Mouse (Mus musculus) heart, embryonic 15.5 days (tissue): ENCODE results near the gene Tmem43. TPM values are rescaled to one million over a fixed set of nuclear protein-coding genes. Genes with fewer than 3 reads are reported as not detected.

ENCODE experiments used
- ATAC-seq: fragments of 200-750 bp; cut with Nextera tagmentation; replicated peaks from 2 replicates; pipeline ENCODE4 v1.8.0; 2017; ENCODE audit warnings: low read depth, moderate TSS enrichment; ENCODE audit not compliant: insufficient number of reproducible peaks, insufficient read depth, low FRiP score
- H3K27ac ChIP-seq: fragments of 300-500 bp; sonication (generic); 2 replicates; pipeline ENCODE4 v1.5.1; 2015; ENCODE audit warnings: mild to moderate bottlenecking, inconsistent platforms
- H3K27me3 ChIP-seq: fragments of 300-500 bp; sonication (generic); 2 replicates; pipeline ENCODE4 v1.6.1; 2015; ENCODE audit warnings: inconsistent platforms
- H3K36me3 ChIP-seq: fragments of 300-500 bp; sonication (generic); 2 replicates; pipeline ENCODE4 v1.6.1; 2015; ENCODE audit warnings: mild to moderate bottlenecking, inconsistent platforms
- H3K4me1 ChIP-seq: fragments of 300-500 bp; sonication (generic); replicated peaks from 2 replicates; pipeline ENCODE4 v1.6.1; 2015; ENCODE audit warnings: inconsistent platforms
- H3K4me2 ChIP-seq: fragments of 300-500 bp; sonication (generic); 2 replicates; pipeline ENCODE4 v1.6.1; 2015; ENCODE audit warnings: inconsistent platforms, mild to moderate bottlenecking, moderate library complexity
- H3K4me3 ChIP-seq: fragments of 300-500 bp; sonication (generic); 2 replicates; pipeline ENCODE4 v1.5.1; 2015; ENCODE audit warnings: mild to moderate bottlenecking, inconsistent platforms
- H3K9ac ChIP-seq: fragments of 300-500 bp; sonication (generic); 2 replicates; pipeline ENCODE4 v1.6.1; 2015; ENCODE audit warnings: mild to moderate bottlenecking, inconsistent platforms
- H3K9me3 ChIP-seq: fragments of 300-500 bp; sonication (generic); replicated peaks from 2 replicates; pipeline ENCODE4 v1.6.1; 2016; ENCODE audit warnings: inconsistent platforms
- WGBS: fragments of 180-500 bp; shearing (Covaris S2); methylation state at CpG from one replicate; pipeline ENCODE4 v1.1.7; 2015; ENCODE audit warnings: mixed read lengths; 5-methylcytosine and 5-hydroxymethylcytosine counted together
- polyA plus RNA-seq: library from polyadenylated mRNA; unstranded; fragments of >200 nt; fragmentation: Nextera tagmentation; extraction: Ambion mirVana; gene quantifications from 2 replicates; pipeline ENCODE4 v1.2.1, GENCODE M21; 2015

The Tmem43 gene
- polyA plus RNA-seq, 1 experiment from 2014 or later: 24.8 TPM

- Histone ChIP-seq H3K4me2 (no peak overlapping the region), H3K4me3 (no peak overlapping the region), H3K27me3 (no peaks in the 10 kb centered on the region), H3K27ac (no peak overlapping the region), H3K9me3 (no peaks in the 10 kb centered on the region), H3K36me3 (peaks cover 40% of the 10 kb centered on the region), H3K4me1 (peaks cover 4% of the 10 kb centered on the region), H3K9ac (no peak overlapping the region)
- no peak for ATAC-seq
- WGBS: 64% methylated on average over 6 of the region's 6 CpGs
These were observed 17.5 kb downstream of the Tmem43 start for GRCm38 (mm10) chr6:91491004-91491403.

DNA sequence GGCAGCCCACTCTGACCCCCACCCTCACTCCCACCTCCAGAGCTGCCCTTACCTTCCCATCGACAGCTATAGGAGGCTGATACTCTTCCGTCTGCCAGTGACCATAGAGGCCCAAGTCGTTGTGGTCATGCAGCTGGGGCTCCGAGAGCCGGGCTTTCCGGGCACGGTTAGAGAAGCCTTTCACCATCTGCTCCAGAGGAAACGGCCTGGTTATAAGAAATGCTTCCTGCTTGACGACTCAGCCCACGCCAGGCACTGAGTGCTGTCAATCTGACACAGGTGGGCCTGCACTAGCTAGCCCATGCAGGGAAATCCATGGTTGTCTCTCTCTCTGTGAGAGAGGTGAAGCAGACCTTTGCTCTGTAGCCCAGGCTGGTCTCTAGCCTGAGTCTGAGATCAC, 19.6 kb downstream of the Tmem43 start:
- H3K9ac ChIP-seq: no peak overlapping the region
- 78% methylated on average over 10 of the region's 10 CpGs for WGBS
- peaks cover 43% of the 10 kb centered on the region for H3K36me3 ChIP-seq
- ATAC-seq: no peak
- H3K4me3 ChIP-seq: no peak overlapping the region
- peaks cover 4% of the 10 kb centered on the region for H3K4me1 ChIP-seq
- no peaks in the 10 kb centered on the region for H3K9me3 ChIP-seq
- no peak overlapping the region for H3K27ac ChIP-seq
- no peak overlapping the region for H3K4me2 ChIP-seq
- no peaks in the 10 kb centered on the region for H3K27me3 ChIP-seq

- H3K27ac ChIP-seq: no peak overlapping the region
- WGBS: 80% methylated on average over 8 of the region's 8 CpGs
These were observed 21.0 kb downstream of the Tmem43 start for GRCm38 (mm10) chr6:91494526-91494925.

GRCm38 (mm10) chr6:91503302-91503701, 29.8 kb downstream of the Tmem43 start:
- ATAC-seq: no peak
- WGBS: 68% methylated on average over 1 of the region's 1 CpGs

More at GRCm38 (mm10) chr6:91494526-91494925, 21.0 kb downstream of the Tmem43 start:
- H3K36me3 ChIP-seq: peaks cover 56% of the 10 kb centered on the region
- H3K4me3 ChIP-seq: no peak overlapping the region
- no peak for ATAC-seq
- H3K9me3 ChIP-seq: no peaks in the 10 kb centered on the region
- no peak overlapping the region for H3K9ac ChIP-seq
- no peaks in the 10 kb centered on the region for H3K27me3 ChIP-seq
- no peak overlapping the region for H3K4me2 ChIP-seq
- H3K4me1 ChIP-seq: no peaks in the 10 kb centered on the region

DNA sequence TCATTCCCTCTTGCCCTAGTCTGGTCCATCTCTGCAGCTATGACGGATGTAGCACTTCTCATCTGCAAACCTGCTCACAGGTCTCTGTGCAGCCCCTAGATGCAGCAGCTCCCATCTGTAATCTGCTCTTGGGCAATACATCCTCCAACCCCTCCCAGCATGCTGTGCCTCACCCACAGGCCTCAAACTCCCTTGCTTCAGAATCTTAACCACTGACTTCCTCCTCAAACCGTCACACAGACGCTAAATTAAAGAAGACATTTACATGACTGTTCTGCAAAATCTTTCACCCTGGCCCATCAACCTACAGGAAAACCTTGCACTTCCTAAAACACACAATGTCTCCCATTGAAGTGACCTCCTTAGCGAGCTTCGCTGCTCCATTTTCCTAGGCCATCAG, 32.5 kb downstream of the Tmem43 start:
- ATAC-seq: no peak
- Histone ChIP-seq H3K27me3 (no peaks in the 10 kb centered on the region), H3K4me3 (no peak overlapping the region), H3K4me1 (no peaks in the 10 kb centered on the region), H3K4me2 (no peak overlapping the region), H3K27ac (no peak overlapping the region), H3K36me3 (peaks cover 70% of the 10 kb centered on the region), H3K9me3 (no peaks in the 10 kb centered on the region), H3K9ac (no peak overlapping the region)
- 84% methylated on average over 5 of the region's 5 CpGs for WGBS

More at GRCm38 (mm10) chr6:91503302-91503701, 29.8 kb downstream of the Tmem43 start:
- H3K4me1 ChIP-seq: no peaks in the 10 kb centered on the region
- no peak overlapping the region for H3K4me2 ChIP-seq
- no peak overlapping the region for H3K9ac ChIP-seq
- H3K27me3 ChIP-seq: no peaks in the 10 kb centered on the region
- peaks cover 90% of the 10 kb centered on the region for H3K36me3 ChIP-seq
- H3K27ac ChIP-seq: no peak overlapping the region
- H3K4me3 ChIP-seq: no peak overlapping the region
- H3K9me3 ChIP-seq: no peaks in the 10 kb centered on the region

GRCm38 (mm10) chr6:91508041-91508440, 34.5 kb downstream of the Tmem43 start:
- Histone ChIP-seq H3K4me3 (no peak overlapping the region), H3K27me3 (no peaks in the 10 kb centered on the region), H3K4me1 (no peaks in the 10 kb centered on the region), H3K9me3 (no peaks in the 10 kb centered on the region), H3K9ac (no peak overlapping the region), H3K36me3 (peaks cover 50% of the 10 kb centered on the region), H3K27ac (no peak overlapping the region), H3K4me2 (no peak overlapping the region)
- 86% methylated on average over 3 of the region's 3 CpGs for WGBS
- no peak for ATAC-seq

DNA sequence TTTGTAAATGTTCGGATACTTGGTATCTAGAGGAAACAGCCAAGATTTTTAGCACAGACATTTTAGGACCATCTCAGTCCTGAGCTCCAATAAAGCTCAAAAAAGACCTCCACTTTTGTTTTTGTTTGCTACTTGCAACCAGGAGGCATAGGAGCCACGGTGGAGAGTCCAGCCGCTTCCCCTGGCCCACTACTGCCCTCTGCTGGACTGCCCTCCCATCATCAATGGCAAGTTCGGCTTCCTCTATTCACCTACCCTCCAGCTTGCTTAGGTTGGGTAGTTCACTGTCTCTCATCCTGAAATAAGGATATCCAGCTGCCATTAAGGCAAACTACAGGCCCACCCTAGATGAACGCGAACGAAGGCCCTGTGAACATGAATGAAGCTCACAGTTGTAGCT, 35.8 kb downstream of the Tmem43 start:
- Histone ChIP-seq H3K4me1 (peaks cover 1% of the 10 kb centered on the region; the same call in 1 of the 2 replicates), H3K4me3 (no peak overlapping the region), H3K27ac (no peak overlapping the region), H3K9ac (no peak overlapping the region), H3K27me3 (no peaks in the 10 kb centered on the region), H3K4me2 (no peak overlapping the region), H3K36me3 (peaks cover 37% of the 10 kb centered on the region), H3K9me3 (no peaks in the 10 kb centered on the region)
- no peak for ATAC-seq
- WGBS: 35% methylated on average over 7 of the region's 7 CpGs

- H3K9ac ChIP-seq: no peak overlapping the region
- H3K9me3 ChIP-seq: no peaks in the 10 kb centered on the region
- 75% methylated on average over 10 of the region's 10 CpGs for WGBS
- H3K4me1 ChIP-seq: peaks cover 10% of the 10 kb centered on the region
- no peaks in the 10 kb centered on the region for H3K27me3 ChIP-seq
- ATAC-seq: no peak
- no peak overlapping the region for H3K4me2 ChIP-seq
- no peak overlapping the region for H3K4me3 ChIP-seq
- H3K36me3 ChIP-seq: peaks cover 28% of the 10 kb centered on the region
- H3K27ac ChIP-seq: no peak overlapping the region
These were observed 36.7 kb downstream of the Tmem43 start for GRCm38 (mm10) chr6:91510211-91510610.

- peaks cover 30% of the 10 kb centered on the region for H3K4me1 ChIP-seq
- peaks cover 13% of the 10 kb centered on the region for H3K36me3 ChIP-seq
- 0 out of 2 replicates have a peak overlapping the region, but pooled peaks have one; percentile 86 for H3K4me2 ChIP-seq
- no peaks in the 10 kb centered on the region for H3K27me3 ChIP-seq
- H3K9ac ChIP-seq: no peak overlapping the region
- H3K9me3 ChIP-seq: no peaks in the 10 kb centered on the region
- no peak for ATAC-seq
- H3K27ac ChIP-seq: no peak overlapping the region
- no peak overlapping the region for H3K4me3 ChIP-seq
These were observed 40.6 kb downstream of the Tmem43 start for GRCm38 (mm10) chr6:91514135-91514534.

- H3K4me1 ChIP-seq: peaks cover 30% of the 10 kb centered on the region
- peak overlapping the region; percentile 86 for H3K4me2 ChIP-seq
- peaks cover 20% of the 10 kb centered on the region for H3K36me3 ChIP-seq
- no peaks in the 10 kb centered on the region for H3K27me3 ChIP-seq
- H3K4me3 ChIP-seq: peak overlapping the region; percentile 91
- peak overlapping the region; percentile 81 for H3K9ac ChIP-seq
- H3K27ac ChIP-seq: no peak overlapping the region
- 28% methylated on average over 10 of the region's 10 CpGs for WGBS
- ATAC-seq: no peak
- H3K9me3 ChIP-seq: no peaks in the 10 kb centered on the region
These were observed 41.3 kb downstream of the Tmem43 start for GRCm38 (mm10) chr6:91514737-91515362.

DNA sequence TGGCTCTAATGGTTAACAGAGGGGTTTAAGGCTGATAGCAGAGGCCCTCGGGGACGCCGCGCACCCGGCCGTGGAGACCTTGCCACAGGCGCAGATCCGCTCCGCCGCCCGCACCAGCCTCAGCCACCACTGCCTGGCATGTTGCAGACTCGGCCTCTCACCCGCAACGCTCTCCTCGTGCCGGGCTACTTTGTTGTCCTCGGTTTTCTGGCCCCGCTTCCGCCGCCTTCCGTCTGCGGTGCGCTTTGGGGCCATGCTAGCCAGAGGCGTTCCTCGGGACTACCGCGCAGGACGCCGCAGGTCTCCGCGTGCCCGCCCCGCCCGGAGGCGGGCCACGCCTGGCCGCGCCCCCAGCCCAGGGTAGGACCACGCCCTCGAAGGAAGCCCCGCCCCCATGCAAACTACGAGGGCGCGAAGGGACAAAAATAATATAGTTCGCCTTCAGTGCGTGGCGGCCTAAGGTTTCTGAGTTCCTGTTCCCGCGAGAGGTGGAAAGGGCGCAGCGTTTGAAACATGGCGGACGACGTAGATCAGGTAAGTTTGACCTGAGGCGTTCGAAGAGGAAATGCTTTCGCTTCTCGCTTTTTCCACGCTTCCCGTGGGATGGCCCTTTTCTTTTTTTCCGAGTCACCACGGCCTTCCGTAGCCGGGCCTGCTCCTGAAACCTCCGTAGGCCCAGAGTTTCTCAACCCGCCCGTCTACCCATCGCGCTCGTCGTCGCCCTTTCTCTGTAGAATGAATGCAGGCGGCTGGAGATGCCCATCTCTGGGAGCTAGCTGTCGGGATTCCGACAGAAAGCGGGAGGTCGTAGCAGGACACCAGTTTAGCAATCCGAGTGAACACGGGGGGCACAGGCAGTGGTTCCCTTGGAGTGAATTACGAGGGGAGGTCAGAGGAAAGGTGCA, 42.3 kb downstream of the Tmem43 start, which contains the start of the genes Xpc and Lsm3:
Xpc (minus strand) TSS at position 344 of the 905 bp plus-strand sequence.
Lsm3 (plus strand) TSS at position 384 of the 905 bp plus-strand sequence.
- H3K27me3 ChIP-seq: no peaks in the 10 kb centered on the region
- H3K4me1 ChIP-seq: peaks cover 30% of the 10 kb centered on the region
- ATAC-seq: peak; percentile 98
- peak within 1 kb of the TSS; percentile 88 for H3K4me2 ChIP-seq
- H3K9me3 ChIP-seq: no peaks in the 10 kb centered on the region
- peak within 1 kb of the TSS; percentile 88 for H3K9ac ChIP-seq
- peaks cover 30% of the 10 kb centered on the region for H3K36me3 ChIP-seq
- peak within 1 kb of the TSS; percentile 72 for H3K27ac ChIP-seq
- peak within 1 kb of the TSS; percentile 91 for H3K4me3 ChIP-seq
- under 1% methylated on average over 80 of the region's 80 CpGs for WGBS
